Mouse (Mus musculus): ENCODE results near the gene Pakap.

Pakap gene

DNA sequence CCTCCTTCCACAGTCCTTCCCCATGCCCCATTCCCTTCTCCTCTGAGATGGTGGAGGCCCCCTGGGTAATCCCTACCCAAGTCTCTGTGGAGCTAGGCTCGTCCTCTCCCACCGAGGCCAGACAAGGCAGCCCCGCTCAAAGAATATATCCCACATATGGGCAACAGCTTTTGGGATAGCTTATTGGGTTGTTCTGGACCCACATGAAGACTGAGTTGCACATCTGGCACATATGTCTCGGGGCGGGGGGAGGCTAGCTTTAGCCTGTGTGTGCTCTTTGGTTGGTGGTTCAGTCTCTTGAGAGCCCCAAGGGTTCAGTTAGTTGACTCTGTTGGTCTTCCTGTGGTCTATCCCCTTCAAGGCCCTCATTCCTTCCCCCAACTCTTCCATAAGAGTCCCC is 58.9 kb downstream of the Pakap start:
- no peak for DNase-seq

DNA sequence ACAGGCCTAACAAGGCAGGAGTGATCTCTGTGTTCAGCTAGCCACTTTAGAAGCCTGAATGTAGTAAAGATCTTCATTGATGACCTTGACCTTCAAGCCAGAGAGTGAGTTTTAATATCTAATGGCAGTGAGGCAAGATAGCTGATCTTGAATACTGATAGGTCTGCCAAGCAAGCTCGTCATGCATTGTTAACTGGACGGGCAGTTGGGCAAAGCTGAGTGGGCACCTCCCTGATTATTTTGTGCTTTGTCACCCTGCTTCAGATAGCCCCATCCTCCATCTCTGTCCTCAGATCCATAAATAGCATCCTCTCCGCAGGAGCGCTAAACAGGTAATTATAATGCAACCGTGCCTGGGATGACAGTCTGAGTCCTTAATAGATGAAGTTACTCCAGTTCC is 64.4 kb downstream of the Pakap start:
- DNase-seq, result no peak

- no peak for DNase-seq
Measured at GRCm38 (mm10) chr4:57633052-57633451, 65.1 kb downstream of the Pakap start.

DNA sequence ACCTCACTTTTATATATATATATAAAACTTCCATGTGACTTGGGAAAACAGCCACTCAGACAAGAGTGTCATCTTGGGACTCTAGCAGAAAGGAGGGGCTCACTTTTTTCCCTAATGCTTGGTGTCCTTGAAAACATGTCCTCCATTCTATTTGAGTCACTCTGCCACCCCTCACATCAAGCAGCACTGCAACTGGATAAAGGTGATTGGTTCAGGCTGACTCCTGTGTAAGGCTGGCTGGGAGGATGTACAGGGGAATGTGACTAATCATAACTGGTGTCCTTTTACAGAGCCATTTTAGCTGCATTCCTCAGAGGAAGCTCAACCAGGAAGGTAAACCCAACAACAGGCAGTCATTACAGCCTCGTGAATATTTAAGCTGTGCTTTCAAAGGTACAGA is 67.0 kb downstream of the Pakap start:
- no peak for DNase-seq

DNA sequence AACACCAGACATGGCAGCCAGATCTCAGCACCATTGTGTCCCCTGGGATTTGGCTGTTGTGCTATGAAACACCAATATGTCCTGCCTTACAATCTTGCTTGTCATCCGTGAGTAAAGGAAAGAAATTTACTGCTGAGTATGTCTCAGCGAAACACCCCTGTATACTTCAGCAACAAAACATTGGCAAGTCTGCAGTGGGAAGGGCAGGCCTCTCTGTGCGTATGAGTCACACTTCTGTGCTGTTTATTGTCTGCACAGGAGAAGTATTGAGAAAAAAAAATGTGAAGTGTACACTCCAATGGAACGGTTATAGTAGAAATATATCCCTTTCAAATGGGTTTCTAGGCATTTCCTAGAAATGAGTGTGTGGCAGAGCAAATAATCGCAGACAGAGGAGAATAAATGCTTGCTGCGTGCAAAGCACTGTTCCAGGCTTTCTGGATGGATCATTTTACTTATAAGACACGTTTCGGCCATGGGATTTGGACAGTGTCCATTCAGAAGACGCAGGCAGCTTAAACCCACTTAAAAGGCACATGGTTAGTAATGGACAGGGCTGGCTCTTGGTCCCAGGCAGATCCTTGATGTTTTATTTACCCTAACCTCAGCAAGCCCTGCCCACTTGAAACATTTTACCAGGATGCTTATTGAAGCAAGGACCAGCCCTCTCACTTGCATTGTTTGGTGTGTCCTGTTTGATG is 69.0 kb downstream of the Pakap start:
- DNase-seq, result peak; percentile 14

DNA sequence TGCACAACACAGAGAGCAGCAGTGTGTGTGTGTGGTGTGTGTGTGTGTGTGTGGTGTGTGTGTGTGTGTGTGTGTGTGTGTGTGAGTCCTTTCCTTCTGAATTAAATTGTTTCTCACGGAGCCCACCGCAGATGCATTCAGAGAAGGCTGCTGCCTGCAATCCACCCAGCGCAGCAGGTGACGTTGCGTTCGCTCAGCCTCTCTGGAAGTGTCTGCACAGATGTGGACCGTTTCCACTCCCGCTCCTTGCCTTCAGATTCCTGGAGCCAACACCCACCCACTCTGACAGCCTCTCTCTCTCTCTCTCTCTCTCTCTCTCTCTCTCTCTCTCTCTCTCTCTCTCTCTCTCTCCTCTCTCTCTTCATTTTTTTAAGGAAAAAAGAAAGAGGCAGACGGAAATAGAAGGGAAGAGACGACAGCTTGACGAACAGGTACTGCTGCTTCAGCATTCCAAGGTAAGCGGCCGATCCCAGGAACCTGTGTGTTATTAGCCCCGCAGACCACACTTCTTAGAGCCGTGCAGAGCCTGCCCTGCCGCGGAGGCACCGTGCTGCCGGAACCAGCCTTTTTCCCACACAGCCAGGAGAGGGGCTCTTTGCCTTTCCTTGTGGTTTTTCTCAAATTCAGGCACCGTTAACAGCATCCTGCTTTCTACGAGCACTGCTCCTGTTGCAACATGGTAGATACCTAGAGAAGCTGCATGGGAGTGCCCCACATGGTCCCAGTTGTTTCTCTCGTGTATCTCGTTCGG is 69.8 kb downstream of the Pakap start:
- DNase-seq, result peak; percentile 44

DNA sequence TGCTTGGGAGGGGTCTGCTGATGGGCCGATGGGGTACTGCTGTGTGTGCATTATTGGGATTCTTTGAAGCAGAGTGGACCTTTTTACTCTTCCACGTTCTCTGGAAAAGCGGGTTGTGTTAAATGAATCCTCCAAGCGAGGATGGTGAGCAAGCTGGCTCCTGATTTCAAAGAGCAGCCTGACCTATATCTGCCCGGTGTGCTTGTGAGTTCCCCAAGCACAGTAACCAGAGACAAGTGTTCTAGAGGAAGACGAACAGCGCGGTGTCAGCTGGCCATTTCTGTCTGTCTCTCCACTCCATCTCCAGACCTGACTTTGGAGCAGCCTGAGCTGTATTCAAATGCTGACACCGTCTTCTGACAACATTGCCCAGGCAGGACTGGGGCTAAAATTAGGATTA is 71.0 kb downstream of the Pakap start:
- no peak for DNase-seq

DNA sequence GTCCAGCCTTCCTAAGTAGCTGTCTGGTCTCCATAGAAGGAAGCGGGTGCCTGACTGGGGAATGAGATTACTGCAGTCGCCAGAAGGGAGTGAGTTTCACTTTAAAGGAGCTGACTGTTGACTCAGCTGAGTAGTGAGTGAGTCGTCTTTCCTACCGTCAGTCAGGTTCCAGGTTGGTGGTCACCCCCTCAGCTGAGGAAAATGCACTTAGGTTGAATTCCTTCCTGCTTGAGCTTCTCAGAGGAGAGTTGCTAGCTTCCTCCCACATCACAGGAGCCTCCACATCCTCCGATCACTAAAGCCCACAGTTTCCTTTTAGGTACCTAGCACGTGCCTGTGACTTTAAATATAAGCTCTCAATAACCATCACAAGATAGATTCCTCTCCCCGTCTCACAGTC is 72.2 kb downstream of the Pakap start:
- DNase-seq, result no peak

- no peak for DNase-seq
Measured at GRCm38 (mm10) chr4:57640971-57641370, 73.0 kb downstream of the Pakap start.

GRCm38 (mm10) chr4:57650994-57651393 is 83.0 kb downstream of the Pakap start:
- DNase-seq, result no peak

- DNase-seq, result no peak
Measured at GRCm38 (mm10) chr4:57651547-57651946, 83.6 kb downstream of the Pakap start.

DNA sequence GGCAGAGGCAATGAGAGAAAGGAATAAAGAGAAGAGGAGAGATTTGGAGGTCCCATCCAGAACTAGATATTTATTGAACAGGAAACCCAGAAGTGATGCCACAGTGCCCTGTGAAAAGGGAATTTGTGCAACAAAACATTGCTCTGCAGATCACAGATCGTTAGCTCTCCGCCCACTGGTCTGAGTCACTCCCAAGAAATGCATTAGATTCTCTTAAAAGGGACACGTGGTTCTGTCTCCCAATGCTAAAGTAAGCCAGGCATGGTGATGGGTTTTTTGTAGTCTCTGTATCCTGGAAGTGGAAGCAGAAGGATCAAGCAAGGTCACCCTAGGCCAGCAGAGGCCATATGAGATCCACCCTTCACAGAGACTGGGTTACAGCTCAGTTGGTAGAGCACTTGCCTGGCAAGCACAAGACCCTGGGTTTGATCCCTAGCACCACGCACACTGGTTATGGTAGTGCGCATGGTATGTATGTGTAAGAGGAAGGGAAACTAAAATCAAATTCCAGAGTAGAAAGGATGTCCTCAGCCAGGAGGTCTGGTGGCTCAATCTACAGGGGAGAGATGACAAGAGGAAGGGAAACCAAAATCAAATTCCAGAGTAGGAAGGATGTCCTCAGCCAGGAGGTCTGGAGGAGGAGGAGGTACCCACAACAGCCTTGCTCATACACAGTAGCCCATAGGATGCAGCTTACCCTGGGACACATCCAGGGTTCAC is 84.4 kb downstream of the Pakap start:
- DNase-seq, result no peak

DNA sequence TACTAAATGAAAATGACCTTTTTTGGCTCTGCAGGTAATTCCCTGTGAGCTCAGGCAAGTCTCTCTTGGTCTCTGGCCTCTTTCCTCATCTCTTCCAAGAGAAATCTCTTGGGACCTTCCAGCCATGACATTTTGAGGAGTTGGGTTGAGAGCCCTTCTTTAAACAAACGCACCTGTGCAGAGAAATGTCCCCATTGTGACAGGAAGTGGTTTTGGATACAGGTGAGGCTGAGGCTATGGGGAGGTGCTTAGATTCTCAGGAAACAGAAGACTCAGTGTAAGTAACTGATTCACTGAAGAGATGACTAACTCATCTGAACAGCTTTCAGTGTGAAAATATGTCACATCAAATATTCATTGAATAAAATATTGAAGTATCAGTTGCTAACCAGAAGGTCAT is 88.0 kb downstream of the Pakap start:
- no peak for DNase-seq

GRCm38 (mm10) chr4:57656388-57656787 is 88.4 kb downstream of the Pakap start:
- DNase-seq, result peak; percentile 83

DNA sequence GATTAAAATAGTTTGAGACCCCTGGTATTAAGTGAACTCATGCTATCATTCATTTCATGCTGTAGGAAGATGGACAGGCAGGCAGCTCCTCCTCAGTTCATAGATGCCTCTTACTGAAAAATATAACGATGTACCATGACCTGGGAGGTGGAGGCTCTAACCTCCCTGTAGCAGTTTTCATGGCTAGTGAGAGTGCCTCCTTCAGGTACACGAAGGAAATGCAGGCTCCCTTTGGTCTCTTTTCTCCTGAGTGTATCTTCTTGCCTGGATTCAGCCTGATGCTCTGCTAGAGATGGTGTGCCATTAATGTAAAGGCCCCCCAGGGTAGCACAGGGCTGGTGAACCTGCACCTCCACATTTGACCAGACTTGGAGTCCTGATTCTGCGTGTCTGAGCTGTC is 88.9 kb downstream of the Pakap start:
- DNase-seq, result no peak

GRCm38 (mm10) chr4:57660470-57660869 is 92.5 kb downstream of the Pakap start:
- no peak for DNase-seq

GRCm38 (mm10) chr4:57666101-57666500 is 98.1 kb downstream of the Pakap start:
- no peak for DNase-seq

- no peak for DNase-seq
Measured at GRCm38 (mm10) chr4:57670813-57671469, 103.0 kb downstream of the Pakap start.

- DNase-seq, result no peak
Measured at GRCm38 (mm10) chr4:57672541-57672940, 104.6 kb downstream of the Pakap start.

DNA sequence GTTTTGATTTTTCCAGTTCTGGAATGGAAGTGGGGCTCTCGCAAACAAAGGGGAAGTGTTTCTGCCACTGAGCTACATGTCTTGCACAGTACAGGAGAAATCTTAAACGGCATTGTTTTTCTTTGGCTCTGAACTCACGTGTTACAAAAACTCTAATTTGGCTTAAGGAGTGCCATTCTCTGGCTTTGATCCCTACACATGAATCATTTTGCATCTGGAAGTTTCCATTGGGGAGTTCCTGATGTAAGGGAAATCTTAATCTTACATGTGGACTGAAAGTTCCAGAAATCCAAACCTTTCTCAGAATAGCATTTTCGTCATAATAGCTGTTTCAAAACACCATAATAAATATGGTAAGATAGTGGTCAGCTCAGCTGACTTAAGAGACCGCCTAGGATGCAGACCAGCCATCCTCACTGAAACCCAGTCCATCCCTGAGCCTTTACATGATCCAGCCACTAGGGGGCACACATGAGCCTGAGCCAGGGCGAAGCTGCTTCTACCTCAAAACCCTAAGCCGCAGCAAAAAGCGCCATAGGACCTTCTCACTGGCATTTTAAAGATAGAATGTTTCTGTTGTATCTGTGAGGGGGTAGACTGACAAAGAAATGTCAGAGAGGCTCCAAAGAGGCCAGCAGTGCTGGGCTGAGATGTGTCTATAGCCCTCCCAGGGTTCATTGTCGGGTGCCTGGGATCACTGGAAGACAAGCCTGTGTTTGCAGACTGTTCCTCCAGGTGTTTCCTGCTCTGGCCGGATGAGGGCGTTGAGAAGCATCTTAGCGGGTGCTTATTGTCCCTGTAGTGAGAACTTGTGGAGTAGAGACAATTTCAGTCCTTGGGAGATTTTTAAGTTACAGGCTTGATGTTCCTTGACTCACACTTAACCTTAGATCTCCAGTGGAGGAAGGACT is 105.3 kb downstream of the Pakap start:
- peak; percentile 74 for DNase-seq

- no peak for DNase-seq
Measured at GRCm38 (mm10) chr4:57674351-57674750, 106.4 kb downstream of the Pakap start.

GRCm38 (mm10) chr4:57675387-57675786 is 107.4 kb downstream of the Pakap start:
- no peak for DNase-seq
